Mouse (Mus musculus) spleen, postnatal 36 days (tissue): ENCODE measurements around the gene Cd82.
A peak's percentile ranks its signal among the peaks of the same experiment; 100 is the strongest.

Experiments used
- DNase-seq, 2 experiments: peaks; one replicate each; pipeline ENCODE4 v3.0.0; 2022; ENCODE audit warnings: low spot score in 2 of 2, mixed read lengths in 1 of 2

The Cd82 gene

DNA sequence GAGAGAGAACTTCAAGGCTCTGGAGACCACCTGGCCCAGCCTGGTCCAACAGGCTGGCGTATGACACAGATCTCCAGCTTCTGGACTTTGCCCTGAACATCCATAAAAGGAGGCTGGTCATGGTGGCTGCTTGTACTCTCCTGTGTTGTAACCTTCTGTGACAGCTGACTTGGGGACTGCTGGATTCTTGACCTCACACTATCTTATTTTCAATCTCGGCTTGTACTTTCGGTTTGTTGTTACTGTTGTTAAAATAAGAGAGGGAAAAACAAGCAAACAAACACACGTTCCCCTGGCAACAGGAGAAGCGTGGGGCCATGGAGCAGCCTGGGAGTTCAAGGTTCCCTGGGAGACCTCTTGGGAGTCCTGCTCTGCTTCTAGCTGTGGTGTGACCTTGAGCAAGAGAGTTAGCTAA, 17.7 kb downstream of the Cd82 start:
- DNase-seq = no peak

GRCm38 (mm10) chr2:93444280-93444679, 18.7 kb downstream of the Cd82 start:
- DNase-seq = no peak

- DNase-seq = no peak
Measured at GRCm38 (mm10) chr2:93443106-93443505, 19.8 kb downstream of the Cd82 start.

- DNase-seq = no peak
Measured at GRCm38 (mm10) chr2:93439812-93440559, 23.0 kb downstream of the Cd82 start.

DNA sequence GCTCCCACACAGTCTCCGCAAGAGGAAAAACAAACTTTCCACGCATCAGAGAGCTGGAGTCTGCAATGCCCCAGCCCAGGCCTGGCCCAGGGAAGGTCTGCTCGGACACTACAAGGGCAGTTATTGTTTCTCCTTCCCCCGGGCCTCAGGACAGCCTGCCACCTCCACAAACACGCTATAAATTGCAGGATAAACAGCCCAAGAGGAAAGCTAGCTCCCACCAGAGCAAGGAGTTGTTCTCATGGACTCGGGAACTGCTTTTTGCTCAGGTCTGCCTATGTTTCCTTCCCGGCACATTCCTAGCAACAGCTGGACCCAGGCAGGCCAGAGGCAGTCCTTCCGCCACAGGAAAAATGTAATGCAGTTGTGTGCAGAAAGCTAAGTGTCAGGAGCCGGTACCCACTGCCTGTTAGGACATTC, 23.6 kb downstream of the Cd82 start:
- DNase-seq = no peak

- no peak for DNase-seq
Measured at GRCm38 (mm10) chr2:93438335-93438734, 24.6 kb downstream of the Cd82 start.

DNA sequence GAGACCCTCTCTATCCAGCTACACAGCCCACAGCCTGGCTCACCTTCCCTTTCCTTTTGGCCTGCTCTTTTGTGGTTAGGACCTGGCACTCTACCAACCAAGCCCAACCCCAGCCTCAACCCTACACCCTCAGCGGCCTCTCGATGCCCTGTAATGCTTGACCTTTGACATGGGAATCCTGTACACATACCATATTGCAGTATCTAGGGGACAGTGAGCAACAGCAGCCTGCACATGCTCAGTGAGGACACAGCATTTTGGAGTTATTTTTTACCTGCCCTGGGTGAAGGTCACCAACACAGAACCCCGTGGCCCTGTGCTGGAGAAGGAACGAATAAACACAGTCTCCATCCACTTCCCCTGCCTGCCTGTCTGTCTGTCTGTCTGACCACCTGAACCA, 27.4 kb downstream of the Cd82 start:
- no peak for DNase-seq

DNA sequence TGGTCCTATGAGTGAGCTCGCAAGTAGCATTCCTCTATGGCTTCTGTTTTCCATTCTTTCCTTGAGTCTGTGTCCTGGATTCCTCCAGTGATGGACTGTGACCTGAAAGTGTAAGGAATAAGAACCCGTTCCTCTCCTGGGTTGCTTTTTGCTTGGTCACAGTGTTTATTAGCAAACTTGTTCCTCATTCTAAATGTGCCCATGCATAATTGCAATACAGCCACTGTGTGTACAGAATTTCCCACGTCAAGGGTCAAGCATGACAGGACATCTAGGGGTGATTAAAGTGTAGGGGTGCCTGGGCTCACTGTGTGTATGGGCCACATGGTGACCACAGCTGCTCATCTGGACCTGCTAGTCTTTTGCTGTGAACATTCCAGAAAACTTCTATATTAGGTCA, 28.0 kb downstream of the Cd82 start:
- no peak for DNase-seq

DNA sequence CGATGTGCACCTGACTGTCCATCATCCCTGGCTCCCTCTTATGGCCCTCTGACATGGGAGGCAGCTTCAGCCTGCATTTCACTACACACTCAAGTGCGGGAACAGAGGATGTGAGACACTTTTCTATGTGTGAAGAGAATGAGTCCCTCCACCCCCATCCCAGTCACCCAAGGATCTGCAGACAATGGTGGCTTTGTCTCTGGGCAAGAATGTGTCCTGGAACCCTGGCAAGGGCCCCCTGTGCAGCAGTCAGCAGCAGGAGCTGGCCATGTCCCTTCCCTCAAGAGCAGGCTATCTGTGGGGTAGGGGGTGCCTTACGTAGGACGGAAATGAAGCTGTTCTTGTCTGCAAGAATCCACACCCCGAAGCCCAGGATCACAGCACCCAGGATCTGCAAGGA, 29.4 kb downstream of the Cd82 start:
- DNase-seq = no peak

- no peak for DNase-seq
Measured at GRCm38 (mm10) chr2:93432600-93433389, 30.1 kb downstream of the Cd82 start.

DNA sequence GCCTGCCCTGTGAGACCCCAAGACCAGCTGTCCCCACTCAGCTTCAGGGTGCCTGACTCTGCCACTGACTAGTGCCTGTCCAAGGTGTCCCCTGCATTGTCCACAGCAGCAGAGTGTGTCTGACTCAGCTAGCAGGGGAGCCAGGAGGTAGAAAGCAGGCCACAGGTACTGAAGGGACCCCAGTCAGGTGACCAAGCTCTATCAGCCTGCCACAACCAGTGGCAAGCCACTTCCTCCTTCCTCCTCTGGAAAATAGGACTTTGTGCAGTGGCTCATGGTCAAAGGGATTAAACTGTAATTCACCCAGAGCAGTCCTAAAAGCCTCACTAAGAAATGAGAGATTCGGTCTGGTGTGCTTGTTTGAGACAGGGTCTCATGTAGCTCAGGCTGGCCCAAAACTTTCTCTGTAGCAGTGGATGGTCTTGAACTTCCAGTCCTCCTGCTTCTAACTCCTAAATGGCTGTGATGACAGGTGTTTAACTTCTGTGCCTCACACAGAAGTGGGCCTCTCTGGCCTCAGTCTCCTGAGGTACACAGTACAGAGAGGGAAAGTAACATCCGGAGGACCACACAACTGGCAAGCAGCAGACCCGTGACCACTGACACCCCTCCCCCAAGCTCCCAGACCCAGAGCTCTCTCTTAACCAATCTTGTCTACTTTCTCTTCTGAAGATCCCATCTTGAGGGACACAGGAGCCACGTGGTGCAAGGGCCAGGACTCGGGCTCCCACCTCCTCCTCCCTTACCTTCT, 31.2 kb downstream of the Cd82 start:
- no peak for DNase-seq

GRCm38 (mm10) chr2:93430993-93431392, 31.9 kb downstream of the Cd82 start:
- DNase-seq = no peak

DNA sequence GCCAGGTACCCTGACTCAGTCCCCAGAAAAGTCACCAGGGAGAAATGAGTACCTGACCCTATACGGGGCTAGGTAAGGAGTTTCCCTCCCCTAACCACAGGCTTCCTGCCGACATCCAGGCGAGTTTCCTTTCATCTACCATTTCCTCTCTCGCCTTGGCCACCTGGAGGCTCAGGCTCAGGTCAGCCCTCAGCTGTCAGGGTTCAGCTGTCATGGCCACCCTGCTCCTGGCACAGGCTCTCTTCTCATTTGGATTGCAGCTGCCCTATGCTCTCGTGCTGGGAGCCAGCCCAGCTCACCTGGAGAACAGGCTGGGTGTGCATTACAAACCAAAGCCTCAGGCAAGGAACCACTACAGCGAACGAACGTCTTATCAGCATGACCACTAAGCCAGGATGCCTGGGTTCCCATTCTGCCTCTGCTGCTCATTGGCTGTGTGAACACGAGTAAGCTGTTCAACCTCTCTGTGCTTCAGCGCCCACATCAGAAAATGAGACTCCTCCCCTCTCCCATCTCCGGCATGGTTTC, 34.9 kb downstream of the Cd82 start:
- DNase-seq = peak; percentile 52 to 59

GRCm38 (mm10) chr2:93427000-93427715, 35.8 kb downstream of the Cd82 start:
- peak; percentile 76 to 78 for DNase-seq

DNA sequence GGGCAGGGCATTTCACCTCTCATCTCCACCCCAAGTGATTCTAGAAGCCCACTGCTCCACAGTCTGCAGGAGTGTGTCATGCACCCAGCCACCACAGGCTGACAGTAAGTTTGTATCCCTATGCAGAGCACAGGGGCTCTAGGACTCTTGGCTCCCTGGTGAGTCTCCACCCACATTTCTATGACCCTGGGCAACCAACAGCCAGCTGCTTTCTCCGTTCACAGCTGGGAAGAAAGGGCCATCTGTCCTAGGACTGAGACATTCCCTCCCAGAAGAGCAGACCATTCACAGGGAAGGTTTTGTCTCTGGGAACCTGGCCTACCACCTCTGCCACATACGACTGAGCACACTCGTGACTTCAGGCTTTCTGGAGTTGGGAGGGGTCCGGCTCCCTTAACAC, 37.1 kb downstream of the Cd82 start:
- DNase-seq = no peak

- no peak for DNase-seq
Measured at GRCm38 (mm10) chr2:93424307-93424984, 38.5 kb downstream of the Cd82 start.

GRCm38 (mm10) chr2:93421320-93421719, 41.6 kb downstream of the Cd82 start:
- peak; percentile 64 to 73 for DNase-seq

GRCm38 (mm10) chr2:93419971-93420370, 43.0 kb downstream of the Cd82 start:
- DNase-seq = no peak

GRCm38 (mm10) chr2:93418396-93418795, 44.5 kb downstream of the Cd82 start:
- peak; percentile 53 for DNase-seq

DNA sequence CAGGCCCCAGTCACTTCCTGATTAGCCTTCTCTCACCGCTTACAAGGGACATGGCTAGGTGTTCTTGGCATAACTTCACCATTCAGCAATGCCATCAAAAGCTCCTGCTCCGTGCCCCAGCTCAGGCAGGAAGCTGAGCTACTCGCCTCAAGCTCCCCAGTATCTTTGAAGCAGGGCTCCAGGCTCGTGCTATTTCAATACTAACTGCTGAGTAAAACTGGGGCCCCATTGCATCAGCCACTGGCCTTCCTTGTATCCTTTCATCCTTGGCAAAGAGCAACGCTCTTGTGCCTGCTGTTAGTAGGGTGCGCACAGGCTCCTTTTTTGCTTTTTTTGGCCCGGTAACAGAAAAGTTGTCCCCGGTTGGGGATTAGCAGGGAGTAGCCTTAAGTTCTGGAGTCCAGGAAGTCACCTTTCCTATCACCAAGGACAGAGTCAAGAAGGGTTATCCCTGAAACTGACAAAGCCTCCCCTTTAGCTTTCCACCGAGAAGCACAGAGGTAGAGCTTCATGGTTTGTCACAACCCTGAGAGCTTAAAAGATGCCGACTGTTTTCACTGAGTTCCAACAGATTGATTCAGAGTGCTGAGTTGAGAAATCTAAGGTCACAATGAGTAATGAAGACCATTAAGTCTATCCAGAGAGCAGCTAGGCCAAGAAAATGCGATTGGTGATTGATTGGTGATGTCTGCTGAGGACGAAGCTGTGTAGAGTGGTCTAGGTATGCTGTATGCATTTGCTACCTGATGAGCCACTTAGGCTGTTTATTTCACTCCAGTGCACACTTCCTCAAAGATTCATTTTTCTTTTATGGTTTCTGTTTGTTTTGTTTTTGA, 45.8 kb downstream of the Cd82 start:
- no peak for DNase-seq
